Mouse (Mus musculus): ENCODE measurements around the gene Pglyrp3.

GRCm38 (mm10) chr3:92033892-92034291, 19.5 kb downstream of the Pglyrp3 start:
- no peak for TF ChIP-seq MAZ (IDR thresholded peaks at IDR 0.05; ENCODE audit: low read depth, low read length)
- no peak for TF ChIP-seq E2F4 (IDR thresholded peaks at IDR 0.05; ENCODE audit: borderline replicate concordance, low read depth, low read length)
- no peak for TF ChIP-seq CTCF (IDR thresholded peaks at IDR 0.05 in 2 of 3, conservative IDR thresholded peaks at IDR 0.05 in 1 of 3; ENCODE audit: control insufficient read depth in 1 of 3, insufficient read depth in 1 of 3, low read depth in 2 of 3, low read length in 3 of 3, poor library complexity in 1 of 3, severe bottlenecking in 1 of 3)

Measured in MEL (cell line).